Mouse (Mus musculus): Measurements from ENCODE around the gene Rbpjl.

The Rbpjl gene

GRCm38 (mm10) chr2:164393126-164393525 is 9.8 kb upstream of the Rbpjl start:
- DNase-seq (ENCODE audit: low spot score in 2 of 2), result no peak

DNA sequence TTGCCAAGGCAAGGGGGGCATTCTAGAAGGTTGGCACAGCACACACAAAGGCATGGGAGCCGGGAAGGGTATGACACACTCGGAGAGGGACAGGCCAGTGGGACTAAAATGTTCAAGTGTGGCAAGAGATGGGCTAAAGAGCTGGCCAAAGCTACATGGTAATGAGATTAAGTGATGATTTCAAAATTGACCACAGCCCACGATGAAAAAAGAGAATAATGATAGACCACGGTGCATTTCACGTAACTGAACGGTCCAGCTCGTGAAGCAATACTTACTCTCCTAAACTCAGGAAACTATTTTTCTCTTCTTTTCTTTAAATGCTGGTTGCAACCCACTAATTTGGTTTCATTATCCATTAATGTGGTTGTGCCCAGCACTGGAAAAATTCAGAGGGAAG is 6.9 kb upstream of the Rbpjl start:
- DNase-seq (ENCODE audit: low spot score in 2 of 2), result no peak

DNA sequence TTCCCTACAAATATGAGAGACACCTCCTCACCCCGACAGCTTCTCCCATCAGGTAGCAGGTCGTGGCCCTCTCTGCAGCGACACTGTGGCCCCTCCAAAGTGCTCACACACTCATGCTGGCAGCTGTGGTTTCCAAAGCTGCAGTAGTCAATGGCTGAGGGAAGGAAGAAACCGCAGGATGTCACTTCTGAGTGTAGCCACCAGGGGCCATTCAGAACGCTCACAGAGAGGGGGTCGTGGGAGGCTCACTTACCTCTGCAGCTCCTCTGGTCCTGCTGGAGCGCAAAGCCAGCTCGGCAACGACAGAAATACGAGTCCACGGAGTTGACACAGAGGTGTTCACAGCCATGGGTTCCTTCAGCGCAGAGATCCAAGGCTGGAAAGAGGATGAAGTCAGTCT is 6.0 kb upstream of the Rbpjl start:
- DNase-seq (ENCODE audit: low spot score in 2 of 2), result no peak

GRCm38 (mm10) chr2:164403396-164404081 is 598 bp downstream of the Rbpjl start:
- DNase-seq (ENCODE audit: low spot score in 2 of 2), result no peak

GRCm38 (mm10) chr2:164404082-164404990 is 1.4 kb downstream of the Rbpjl start:
- no peak for DNase-seq (ENCODE audit: low spot score in 2 of 2)

DNA sequence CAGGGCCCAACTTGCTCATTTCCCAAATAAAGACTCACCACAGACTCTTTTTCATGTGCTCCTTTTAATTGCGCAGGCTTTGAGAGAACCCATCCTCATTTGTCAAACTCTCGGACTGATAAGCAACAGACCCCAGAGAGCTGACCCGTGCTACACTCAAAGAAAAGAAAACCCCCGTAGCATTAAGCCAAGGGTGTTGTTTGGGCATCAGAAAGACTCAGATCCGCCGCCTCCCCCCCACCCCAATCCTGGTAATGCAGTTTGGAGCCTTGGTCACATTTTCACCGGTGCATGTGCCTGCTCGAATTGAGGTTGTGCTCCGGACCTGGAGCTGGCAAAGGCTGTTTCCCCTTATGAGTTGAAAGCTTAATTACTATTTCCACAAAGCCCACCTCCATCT is 2.1 kb downstream of the Rbpjl start, which contains the start of gene Matn4:
Gene Matn4, minus strand, starts transcription at position 101 of the 400 bp plus-strand sequence.
- DNase-seq (ENCODE audit: low spot score in 2 of 2), result no peak

GRCm38 (mm10) chr2:164405519-164405918 is 2.6 kb downstream of the Rbpjl start:
- no peak for DNase-seq (ENCODE audit: low spot score in 2 of 2)

DNA sequence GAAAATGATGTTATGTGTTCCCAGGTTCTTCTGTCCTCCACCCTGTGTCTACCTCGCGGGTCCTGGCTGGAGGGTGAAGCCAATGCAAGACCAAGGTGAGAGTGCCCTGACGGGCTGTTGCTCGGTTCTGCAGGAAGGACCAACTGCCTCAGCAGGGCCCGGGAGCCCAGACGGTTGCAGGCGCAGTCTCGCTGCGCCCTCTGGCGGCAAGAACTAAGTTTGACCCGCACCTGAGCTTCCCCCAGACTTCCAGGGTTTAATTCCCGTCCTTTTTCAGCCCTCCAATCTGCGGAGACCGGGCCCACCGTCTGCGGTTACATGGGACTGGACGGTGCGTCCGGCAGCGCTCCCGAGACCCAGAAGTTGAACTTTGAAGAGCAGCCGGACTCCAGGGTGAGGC is 4.8 kb downstream of the Rbpjl start:
- DNase-seq (ENCODE audit: low spot score in 2 of 2), result peak in 1 of 2 experiments; percentile 53

GRCm38 (mm10) chr2:164414167-164414566 is 11.2 kb downstream of the Rbpjl start:
- DNase-seq (ENCODE audit: low spot score in 2 of 2), result no peak

GRCm38 (mm10) chr2:164414581-164414980 is 11.6 kb downstream of the Rbpjl start:
- no peak for DNase-seq (ENCODE audit: low spot score in 2 of 2)

GRCm38 (mm10) chr2:164417198-164417597 is 14.3 kb downstream of the Rbpjl start:
- no peak for DNase-seq (ENCODE audit: low spot score in 2 of 2)

DNA sequence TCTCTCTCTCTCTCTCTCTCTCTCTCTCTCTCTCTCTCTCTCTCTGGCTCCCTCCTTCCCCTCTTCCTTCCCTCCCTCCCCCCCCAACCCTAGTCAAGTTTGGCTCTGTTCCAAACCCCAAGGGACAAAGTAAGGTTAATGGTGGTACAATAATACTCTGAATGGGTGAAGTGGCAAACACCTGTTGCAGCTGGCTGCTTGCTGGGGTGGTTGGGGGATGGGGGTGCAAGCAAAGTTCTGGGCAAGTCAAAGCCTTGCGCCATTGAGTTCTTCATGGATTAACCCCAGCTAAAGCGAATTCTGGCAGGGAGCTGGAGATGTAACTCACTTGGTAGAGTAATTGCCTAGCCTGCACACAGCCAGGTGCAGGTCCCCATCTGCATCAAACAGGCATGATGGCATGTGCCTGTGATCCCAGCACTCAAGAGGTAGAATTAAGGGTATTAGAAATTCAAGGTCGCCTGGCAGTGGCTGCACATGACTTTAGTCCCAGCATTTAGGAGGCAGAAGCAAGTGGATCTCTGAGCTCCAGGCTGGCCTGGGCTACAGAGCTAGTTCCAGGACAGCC is 15.5 kb downstream of the Rbpjl start:
- no peak for DNase-seq (ENCODE audit: low spot score in 2 of 2)

GRCm38 (mm10) chr2:164419489-164419888 is 16.5 kb downstream of the Rbpjl start:
- no peak for DNase-seq (ENCODE audit: low spot score in 2 of 2)

- DNase-seq (ENCODE audit: low spot score in 2 of 2), result no peak
Measured at GRCm38 (mm10) chr2:164421306-164421705, 18.4 kb downstream of the Rbpjl start.

- no peak for DNase-seq (ENCODE audit: low spot score in 2 of 2)
Measured at GRCm38 (mm10) chr2:164421979-164422378, 19.0 kb downstream of the Rbpjl start.

- DNase-seq (ENCODE audit: low spot score in 2 of 2), result no peak
Measured at GRCm38 (mm10) chr2:164422675-164423393, 19.9 kb downstream of the Rbpjl start.

- no peak for DNase-seq (ENCODE audit: low spot score in 2 of 2)
Measured at GRCm38 (mm10) chr2:164423464-164423863, 20.5 kb downstream of the Rbpjl start.

GRCm38 (mm10) chr2:164424406-164424805 is 21.5 kb downstream of the Rbpjl start:
- no peak for DNase-seq (ENCODE audit: low spot score in 2 of 2)

- DNase-seq (ENCODE audit: low spot score in 2 of 2), result no peak
Measured at GRCm38 (mm10) chr2:164425401-164425800, 22.5 kb downstream of the Rbpjl start.

DNA sequence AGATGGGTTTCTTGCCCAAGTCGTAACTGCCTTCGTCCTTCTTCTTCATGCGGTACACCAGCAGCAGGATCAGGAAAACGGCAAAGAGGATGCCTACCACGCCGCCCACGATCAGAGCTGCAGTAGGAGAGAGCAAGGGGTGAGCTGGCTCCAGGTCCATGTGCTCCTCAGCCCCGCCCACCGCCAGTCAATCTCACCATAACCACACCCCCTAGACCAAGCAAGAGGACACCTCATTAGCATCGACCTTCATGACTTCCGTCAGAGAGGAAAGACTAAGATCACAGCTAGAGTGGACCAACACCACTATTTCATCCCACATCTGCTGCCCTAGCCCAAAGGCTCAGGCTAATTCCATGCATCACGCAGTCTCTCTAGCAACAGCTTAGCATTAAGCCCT is 23.2 kb downstream of the Rbpjl start:
- DNase-seq (ENCODE audit: low spot score in 2 of 2), result no peak

DNA sequence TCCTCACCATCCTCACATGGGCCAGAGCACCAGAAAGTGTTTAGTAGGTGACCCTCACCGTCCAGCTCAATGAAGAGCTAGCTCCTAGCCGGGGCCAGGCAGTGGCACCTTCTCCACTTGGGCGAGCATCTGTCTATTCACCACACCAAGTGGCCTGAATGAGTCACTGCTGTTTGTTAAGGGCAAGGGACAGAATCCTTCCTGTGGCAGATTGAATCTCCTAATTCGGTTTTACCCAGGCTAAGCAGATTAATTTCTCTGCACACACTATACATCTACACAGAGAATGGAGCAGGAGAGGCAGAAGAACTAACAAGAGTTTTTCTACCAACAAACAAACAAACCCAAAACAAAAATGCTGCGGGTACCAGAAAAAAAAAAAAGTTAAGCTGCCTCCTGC is 24.0 kb downstream of the Rbpjl start:
- DNase-seq (ENCODE audit: low spot score in 2 of 2), result no peak

GRCm38 (mm10) chr2:164428451-164428850 is 25.5 kb downstream of the Rbpjl start:
- no peak for DNase-seq (ENCODE audit: low spot score in 2 of 2)

Data from left cerebral cortex, adult 9 months (tissue).